Mouse (Mus musculus) CH12.LX (cell line): ENCODE measurements around the gene 2410015M20Rik.

Experiments
- CHD1 ChIP-seq: IDR thresholded peaks from 2 replicates; pipeline ENCODE4 v1.6.1; 2012; ENCODE audit warnings: low read depth, low read length, improper control_type of control experiment, inconsistent platforms
- CTCF ChIP-seq, 2 experiments: IDR thresholded peaks in 1 of 2; conservative IDR thresholded peaks in 1 of 2; 2 replicates each; pipeline ENCODE4 v1.5.1; 2011 to 2012; ENCODE audit warnings: low read depth in 2 of 2, low read length in 2 of 2, improper control_type of control experiment in 1 of 2, inconsistent platforms in 1 of 2, mild to moderate bottlenecking in 1 of 2, moderate library complexity in 1 of 2
- EP300 ChIP-seq: IDR thresholded peaks from 2 replicates; pipeline ENCODE4 v1.6.1; 2011; ENCODE audit warnings: low read length, improper control_type of control experiment
- GABPA ChIP-seq: IDR thresholded peaks from 2 replicates; pipeline ENCODE4 v1.6.1; 2012; ENCODE audit warnings: low read depth, low read length, improper control_type of control experiment, inconsistent platforms; ENCODE audit not compliant: insufficient replicate concordance
- MAX ChIP-seq: IDR thresholded peaks from 2 replicates; pipeline ENCODE4 v1.6.1; 2011; ENCODE audit warnings: low read length, improper control_type of control experiment
- POLR2A ChIP-seq: IDR thresholded peaks from 2 replicates; pipeline ENCODE4 v1.6.1; 2011; ENCODE audit warnings: low read depth, mild to moderate bottlenecking, improper control_type of control experiment, low read length
- RAD21 ChIP-seq: IDR thresholded peaks from 2 replicates; pipeline ENCODE4 v1.6.1; 2011; ENCODE audit warnings: low read depth, mild to moderate bottlenecking, low read length, improper control_type of control experiment, moderate library complexity

DNA sequence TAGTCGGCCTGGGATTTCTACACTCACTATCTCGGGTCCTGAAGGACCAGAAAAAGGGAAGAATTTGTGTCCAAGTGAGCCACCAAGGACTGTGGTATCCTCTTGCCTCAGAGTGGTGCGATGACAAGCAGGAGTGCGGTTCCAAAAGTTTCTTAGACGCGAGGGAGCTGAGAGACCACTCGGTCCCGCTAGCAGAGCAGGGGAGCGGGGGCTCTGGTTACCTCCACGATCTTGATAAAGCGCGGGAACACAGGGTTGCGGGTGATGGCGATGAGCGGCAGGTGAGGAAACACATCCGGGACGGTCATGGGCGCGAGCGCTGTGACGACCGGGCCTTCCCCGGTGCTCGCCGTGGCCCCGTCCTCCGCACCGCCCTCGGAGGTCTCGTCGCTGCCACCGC is 16.7 kb upstream of the 2410015M20Rik start:
- no peak for TF ChIP-seq EP300
- no peak for TF ChIP-seq CHD1
- TF ChIP-seq CTCF (conservative IDR thresholded peaks at IDR 0.05 in 1 of 2, IDR thresholded peaks at IDR 0.05 in 1 of 2; ENCODE audit: low read depth in 2 of 2, low read length in 2 of 2): no peak
- TF ChIP-seq GABPA: no peak
- TF ChIP-seq MAX: no peak
- TF ChIP-seq RAD21: no peak
- no peak for TF ChIP-seq POLR2A
